Mouse (Mus musculus) left cerebral cortex, postnatal 14 days (tissue): ENCODE data around the gene Fance. TPM values are rescaled to one million over a fixed set of nuclear protein-coding genes. Genes with fewer than 3 reads are reported as not detected.
A peak's percentile ranks its signal among the peaks of the same experiment; 100 is the strongest.
"Not testable (repeated sequence)": the region's sequence is repeated elsewhere in the genome, so short reads cannot be mapped to it uniquely, and the experiment has no call there.

Experiments
- DNase-seq, 2 experiments: peaks; one replicate each; pipeline ENCODE4 v3.0.0; 2021 to 2022; ENCODE audit warnings: low spot score in 2 of 2, mixed read lengths in 1 of 2
- intact Hi-C: fragments of 180-260 bp; cut with DNase I; formaldehyde crosslinking; loops from one replicate; pipeline ENCODE4 v1.15.1; 2025
- total RNA-seq, 2 experiments: library from RNA; stranded (reverse); gene quantifications; 2 replicates each; pipeline ENCODE4 v1.2.3; 2021

The Fance gene
- total RNA-seq, 2 experiments from 2014 or later, result 28.3 to 29.6 TPM

GRCm38 (mm10) chr17:28316476-28316875 lies 3.2 kb downstream of the Fance start:
- DNase-seq, result no peak
- intact Hi-C loops, result no loop called here

- DNase-seq, result no peak
- intact Hi-C loops, result no loop called here
These were observed 3.8 kb downstream of the Fance start for GRCm38 (mm10) chr17:28317091-28317490.

GRCm38 (mm10) chr17:28317725-28318124 lies 4.4 kb downstream of the Fance start:
- no peak for DNase-seq
- intact Hi-C loops, result no loop called here

GRCm38 (mm10) chr17:28321700-28322099 lies 8.4 kb downstream of the Fance start:
- no peak for DNase-seq
- intact Hi-C loops, result loop anchor here (10.0 kb wide), 1 partner anchor 203 kb away; no protein-coding TSS in a partner anchor

- DNase-seq, result no peak
- intact Hi-C loops, result loop anchor here (10.0 kb wide), 1 partner anchor 201 kb away; no protein-coding TSS in a partner anchor
These were observed 10.5 kb downstream of the Fance start for GRCm38 (mm10) chr17:28323786-28324185.

- intact Hi-C loops, result loop anchor here (10.0 kb wide), 1 partner anchor 200 kb away; no protein-coding TSS in a partner anchor
- DNase-seq, result not testable (repeated sequence)
These were observed 11.1 kb downstream of the Fance start for GRCm38 (mm10) chr17:28324416-28324815.

GRCm38 (mm10) chr17:28325751-28326150 lies 12.4 kb downstream of the Fance start:
- intact Hi-C loops, result loop anchor here (10.0 kb wide), 1 partner anchor 199 kb away; no protein-coding TSS in a partner anchor
- DNase-seq, result no peak

GRCm38 (mm10) chr17:28326951-28327350 lies 13.6 kb downstream of the Fance start:
- intact Hi-C loops, result loop anchor here (10.0 kb wide), 1 partner anchor 198 kb away; no protein-coding TSS in a partner anchor

GRCm38 (mm10) chr17:28327673-28328325 lies 14.5 kb downstream of the Fance start:
- intact Hi-C loops, result loop anchor here (10.0 kb wide), 1 partner anchor 197 kb away; no protein-coding TSS in a partner anchor
- peak; percentile 35 to 72 for DNase-seq

More at GRCm38 (mm10) chr17:28326951-28327350, 13.6 kb downstream of the Fance start:
- no peak for DNase-seq

GRCm38 (mm10) chr17:28328366-28328928 lies 15.1 kb downstream of the Fance start, which contains the start of gene Rpl10a:
Gene Rpl10a (plus strand): TSS chr17:28328471.
- peak; percentile 97 to 99 for DNase-seq
- intact Hi-C loops, result loop anchor here (10.0 kb wide), 1 partner anchor 196 kb away; no protein-coding TSS in a partner anchor

- no peak for DNase-seq
- intact Hi-C loops, result loop anchor here (10.0 kb wide), 1 partner anchor 196 kb away; no protein-coding TSS in a partner anchor
These were observed 15.6 kb downstream of the Fance start for GRCm38 (mm10) chr17:28328946-28329345.

- no peak for DNase-seq
- intact Hi-C loops, result loop anchor here (10.0 kb wide), 1 partner anchor 195 kb away; no protein-coding TSS in a partner anchor
These were observed 16.3 kb downstream of the Fance start for GRCm38 (mm10) chr17:28329503-28330231.

- intact Hi-C loops, result no loop called here
These were observed 16.9 kb downstream of the Fance start for GRCm38 (mm10) chr17:28330232-28330546.

GRCm38 (mm10) chr17:28330590-28330989 lies 17.3 kb downstream of the Fance start:
- DNase-seq, intact Hi-C loops: not testable (repeated sequence)

More at GRCm38 (mm10) chr17:28330232-28330546, 16.9 kb downstream of the Fance start:
- no peak for DNase-seq

GRCm38 (mm10) chr17:28331241-28332112 lies 18.2 kb downstream of the Fance start:
- DNase-seq, result no peak
- intact Hi-C loops, result no loop called here

GRCm38 (mm10) chr17:28332113-28332914 lies 19.0 kb downstream of the Fance start:
- DNase-seq, result no peak
- intact Hi-C loops, result no loop called here

- intact Hi-C loops, result no loop called here
- DNase-seq, result no peak
These were observed 19.7 kb downstream of the Fance start for GRCm38 (mm10) chr17:28332915-28333546.

- DNase-seq, result no peak
- intact Hi-C loops, result no loop called here
These were observed 21.9 kb downstream of the Fance start for GRCm38 (mm10) chr17:28335267-28335666.
